Mouse (Mus musculus): ENCODE results near the gene Fscn1.

Fscn1 gene

DNA sequence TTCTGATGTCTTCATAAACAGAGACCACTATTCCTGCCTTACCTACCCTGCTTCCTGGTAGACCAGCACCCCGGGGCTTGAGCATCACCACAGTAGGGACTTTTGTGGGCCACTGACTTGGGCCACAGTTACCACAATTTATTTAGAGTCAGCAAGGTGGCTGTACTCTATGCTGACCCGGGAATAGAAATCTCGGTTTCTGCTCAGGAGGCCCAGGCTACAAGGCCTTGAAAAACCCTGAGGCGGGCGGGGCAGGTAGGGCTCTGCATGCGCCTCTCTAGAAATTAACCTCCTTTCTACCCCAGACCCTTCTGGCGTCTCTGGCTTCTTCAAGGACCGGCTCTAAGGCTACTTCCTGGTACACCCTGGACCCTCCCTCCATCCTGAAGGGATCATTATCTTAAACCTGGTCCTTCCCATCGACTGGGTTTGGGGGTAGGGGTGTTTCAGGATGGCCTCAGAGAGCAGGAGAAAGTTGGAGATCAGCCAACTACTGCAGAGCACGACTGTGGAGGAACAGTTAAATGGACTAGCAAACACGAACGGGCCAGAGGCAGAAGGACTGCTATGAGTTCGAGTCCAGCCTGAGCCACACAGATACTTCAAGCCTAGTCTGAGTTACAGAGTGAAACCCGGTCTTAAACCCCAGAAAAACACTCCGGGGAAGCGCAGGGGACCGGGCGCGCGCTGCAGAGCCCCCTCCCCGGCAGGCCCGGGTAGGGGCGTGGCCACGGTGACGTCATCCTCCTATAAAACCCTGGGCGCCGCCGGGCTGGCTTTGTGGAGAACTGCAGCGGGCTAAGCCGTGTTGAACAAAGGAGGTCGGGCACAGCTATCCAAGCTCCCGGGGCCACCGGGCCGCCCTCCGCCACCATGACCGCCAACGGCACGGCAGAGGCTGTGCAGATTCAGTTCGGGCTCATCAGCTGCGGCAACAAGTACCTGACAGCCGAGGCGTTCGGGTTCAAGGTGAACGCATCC lies at the start of gene Fscn1:
Fscn1 (plus strand) TSS at position 768 of the 981 bp plus-strand sequence.
- DNase-seq, result peak; percentile 84

- DNase-seq, result no peak
These were observed 48.5 kb upstream of the Fscn1 start for GRCm38 (mm10) chr5:142911629-142912028.

- no peak for DNase-seq
These were observed 47.8 kb upstream of the Fscn1 start for GRCm38 (mm10) chr5:142912320-142912719.

- no peak for DNase-seq
These were observed 47.4 kb upstream of the Fscn1 start for GRCm38 (mm10) chr5:142912739-142913138.

- no peak for DNase-seq
These were observed 44.9 kb upstream of the Fscn1 start for GRCm38 (mm10) chr5:142915231-142915630.

GRCm38 (mm10) chr5:142916593-142916992 lies 43.5 kb upstream of the Fscn1 start:
- DNase-seq, result no peak

DNA sequence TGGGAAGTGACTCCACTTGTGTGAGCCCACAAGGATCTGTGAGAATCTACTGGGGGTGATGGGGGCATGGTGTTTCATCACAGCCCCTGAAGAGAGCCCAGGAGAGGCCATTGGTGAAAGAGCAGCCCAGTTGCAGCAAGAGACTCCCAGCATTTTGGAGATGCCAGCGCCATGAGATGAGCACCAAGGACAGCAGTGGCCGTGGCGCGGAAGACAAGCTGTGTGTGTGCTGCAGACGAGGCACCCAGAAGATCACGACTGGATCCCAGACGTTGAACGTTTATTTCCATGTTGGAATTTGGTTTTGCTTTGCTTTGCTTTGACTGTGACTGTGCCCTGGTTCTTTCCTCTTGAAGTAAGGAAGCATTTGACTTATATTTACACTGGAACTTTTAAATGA lies 42.7 kb upstream of the Fscn1 start:
- no peak for DNase-seq

DNA sequence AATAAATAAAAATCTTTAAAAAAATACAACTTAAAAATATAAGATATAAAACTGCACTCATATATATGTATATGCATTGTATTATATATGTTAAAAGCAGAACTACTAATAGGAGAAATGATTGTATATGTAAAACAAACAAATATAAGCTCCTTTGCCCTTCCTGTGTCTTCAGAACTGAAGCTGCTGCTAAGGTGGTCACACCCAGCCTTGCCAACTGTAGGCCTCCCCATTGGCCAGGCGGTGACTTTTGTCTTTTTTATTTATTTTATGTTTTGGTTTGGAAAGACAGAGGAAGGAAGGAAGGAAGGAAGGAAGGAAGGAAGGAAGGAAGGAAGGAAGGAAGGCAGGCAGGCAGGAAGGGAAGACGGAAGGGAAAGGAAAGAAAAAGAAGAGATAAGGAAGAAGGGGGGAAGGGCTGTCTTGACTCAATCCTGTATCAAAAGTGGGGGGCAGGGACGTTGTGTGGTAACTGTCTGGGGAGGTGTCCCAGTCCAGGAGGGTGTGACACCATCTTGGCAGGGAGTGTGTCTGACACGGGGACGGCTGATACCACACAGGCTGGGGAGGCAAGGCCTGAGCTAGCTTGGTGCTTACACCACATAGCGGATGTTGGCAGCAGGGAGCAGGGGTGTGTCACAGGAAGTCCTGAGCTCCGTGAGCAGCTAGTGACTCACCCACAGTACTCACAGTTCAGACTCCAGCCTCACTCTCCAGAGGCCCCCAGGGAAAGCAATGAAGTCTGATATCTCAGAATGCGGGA lies 39.7 kb upstream of the Fscn1 start:
- peak; percentile 96 for DNase-seq

GRCm38 (mm10) chr5:142921074-142921459 lies 39.1 kb upstream of the Fscn1 start:
- DNase-seq, result no peak

DNA sequence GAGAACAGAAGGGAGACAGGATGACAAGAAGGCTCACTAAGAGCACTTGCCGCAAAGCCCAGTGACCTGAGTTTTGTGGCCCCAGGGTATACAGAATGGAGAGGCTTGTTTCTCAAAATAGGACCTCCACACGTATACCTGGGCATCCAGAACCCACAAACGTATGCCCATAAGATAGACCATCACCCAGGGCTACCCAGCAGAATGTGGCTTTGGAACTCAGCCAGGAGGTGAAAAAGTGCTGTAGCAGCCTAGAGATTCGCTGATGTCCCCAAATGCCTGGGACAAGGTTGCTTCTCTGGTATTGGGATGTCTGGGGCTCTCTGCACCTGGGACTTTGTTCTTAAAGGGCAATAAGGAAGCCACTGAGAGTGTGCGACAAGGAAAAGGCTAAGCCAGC lies 37.9 kb upstream of the Fscn1 start:
- no peak for DNase-seq

DNA sequence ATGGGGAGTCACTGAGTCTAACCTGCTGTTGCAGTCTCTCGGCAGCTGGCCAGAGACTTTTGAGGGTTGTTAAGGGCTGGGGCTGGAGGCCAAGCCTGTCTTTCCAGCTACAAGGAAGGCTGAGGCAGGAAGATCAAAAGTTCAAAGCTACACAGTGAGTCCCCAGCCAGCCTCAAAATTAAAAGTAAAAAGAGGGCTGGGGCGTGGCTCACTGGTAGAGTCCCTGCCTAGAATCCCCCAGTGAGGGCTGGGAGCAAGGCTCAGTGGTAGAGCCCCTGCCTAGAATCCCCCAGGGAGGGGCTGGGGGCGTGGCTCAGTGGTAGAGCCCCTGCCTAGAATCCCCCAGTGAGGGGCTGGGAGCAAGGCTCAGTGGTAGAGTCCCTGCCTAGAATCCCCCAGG lies 36.4 kb upstream of the Fscn1 start:
- no peak for DNase-seq

GRCm38 (mm10) chr5:142924336-142924959 lies 35.7 kb upstream of the Fscn1 start:
- DNase-seq, result no peak

DNA sequence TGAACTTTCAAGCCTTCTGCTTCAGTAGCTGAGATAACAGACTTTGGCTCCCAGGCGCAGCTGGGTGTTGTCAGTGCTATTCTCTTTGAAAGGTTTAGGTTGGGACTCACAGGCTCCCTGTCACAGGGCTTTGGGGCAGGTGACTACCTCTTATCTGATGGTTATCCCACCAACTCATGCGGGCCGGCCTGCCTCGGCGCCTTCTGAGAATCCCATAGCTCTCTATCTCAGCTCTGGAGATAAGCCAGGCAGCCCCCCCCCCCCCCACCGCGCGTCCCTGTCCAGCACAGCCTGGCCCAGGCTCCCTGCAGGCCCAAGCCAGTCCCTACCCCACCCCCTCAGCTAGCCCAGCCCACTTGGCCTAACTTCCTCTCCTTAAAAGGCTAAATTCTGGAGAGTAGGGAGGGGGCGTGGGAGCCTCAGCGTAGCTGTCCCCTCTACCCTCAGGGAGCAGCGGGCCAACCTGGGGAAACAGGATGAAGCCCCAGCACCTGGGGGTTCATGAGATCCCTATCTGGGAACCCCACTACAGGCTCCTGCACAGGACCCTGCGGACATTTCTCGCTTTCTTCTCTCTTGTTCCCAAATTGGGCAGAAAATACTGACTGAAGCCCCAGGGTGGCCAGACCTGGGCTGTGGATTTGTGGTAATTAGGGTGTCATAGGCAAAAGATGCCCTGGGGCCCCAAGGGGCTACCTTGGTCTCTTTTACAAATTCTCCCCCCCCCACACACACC lies 33.8 kb upstream of the Fscn1 start:
- peak; percentile 80 for DNase-seq

DNA sequence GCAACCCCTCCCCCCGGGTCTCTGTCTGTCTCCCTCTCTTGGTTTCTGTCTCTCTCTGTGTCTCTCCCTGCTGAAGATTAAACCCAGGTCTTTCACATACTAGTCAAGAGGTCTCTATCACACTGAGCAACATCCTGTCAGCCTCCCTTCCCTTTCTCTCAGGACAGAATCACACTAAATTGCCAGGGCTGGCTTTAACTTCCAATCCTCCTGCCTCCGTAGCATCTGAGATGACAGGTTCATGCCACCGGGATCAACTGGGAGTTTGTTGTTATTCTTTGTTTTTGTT lies 33.3 kb upstream of the Fscn1 start:
- DNase-seq, result no peak

GRCm38 (mm10) chr5:142927341-142927930 lies 32.7 kb upstream of the Fscn1 start:
- DNase-seq, result no peak

GRCm38 (mm10) chr5:142928749-142929399 lies 31.3 kb upstream of the Fscn1 start:
- DNase-seq, result peak; percentile 78

DNA sequence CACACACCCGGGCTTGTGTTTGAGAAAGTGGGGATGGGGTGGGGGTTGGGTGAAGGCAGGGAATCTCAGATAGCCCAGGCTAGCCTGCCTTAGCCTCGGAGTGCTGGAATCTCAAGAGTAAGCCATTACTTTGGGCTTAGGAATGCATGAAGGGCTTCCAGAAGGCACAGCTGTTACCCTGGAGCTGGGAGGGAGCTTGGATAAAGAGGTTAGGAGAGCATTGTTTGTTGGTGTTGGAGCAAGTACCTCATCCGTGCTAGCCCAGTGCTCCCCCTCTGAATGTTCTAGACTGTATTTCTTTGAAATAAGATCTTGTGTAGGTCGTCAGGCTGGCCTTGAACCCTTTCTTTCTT lies 30.8 kb upstream of the Fscn1 start:
- DNase-seq, result no peak

DNA sequence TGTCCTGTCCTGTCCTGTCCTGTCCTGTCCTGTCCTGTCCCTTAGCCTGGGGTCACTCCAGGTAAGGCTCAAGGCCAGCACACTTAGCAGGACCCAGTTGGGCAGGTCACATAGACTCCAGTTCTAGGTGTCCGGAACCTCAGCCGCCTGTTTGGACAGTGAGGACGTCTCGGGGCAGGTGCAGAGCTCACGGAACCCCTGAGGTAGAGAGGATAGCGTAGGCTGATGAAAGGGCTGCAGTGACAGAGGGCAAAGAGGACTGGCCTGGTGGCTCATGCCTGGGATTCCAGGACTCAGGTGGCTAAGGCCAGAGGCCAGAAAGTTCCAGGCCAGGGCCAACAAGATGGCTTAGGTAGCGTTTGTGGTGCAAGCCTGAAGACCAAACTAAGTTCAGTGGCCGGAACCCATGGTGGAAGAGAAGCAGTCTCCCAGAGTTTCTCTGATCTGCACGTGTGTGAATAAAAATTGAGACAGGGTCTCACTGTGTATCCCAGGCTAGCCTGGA lies 28.9 kb upstream of the Fscn1 start:
- no peak for DNase-seq

DNA sequence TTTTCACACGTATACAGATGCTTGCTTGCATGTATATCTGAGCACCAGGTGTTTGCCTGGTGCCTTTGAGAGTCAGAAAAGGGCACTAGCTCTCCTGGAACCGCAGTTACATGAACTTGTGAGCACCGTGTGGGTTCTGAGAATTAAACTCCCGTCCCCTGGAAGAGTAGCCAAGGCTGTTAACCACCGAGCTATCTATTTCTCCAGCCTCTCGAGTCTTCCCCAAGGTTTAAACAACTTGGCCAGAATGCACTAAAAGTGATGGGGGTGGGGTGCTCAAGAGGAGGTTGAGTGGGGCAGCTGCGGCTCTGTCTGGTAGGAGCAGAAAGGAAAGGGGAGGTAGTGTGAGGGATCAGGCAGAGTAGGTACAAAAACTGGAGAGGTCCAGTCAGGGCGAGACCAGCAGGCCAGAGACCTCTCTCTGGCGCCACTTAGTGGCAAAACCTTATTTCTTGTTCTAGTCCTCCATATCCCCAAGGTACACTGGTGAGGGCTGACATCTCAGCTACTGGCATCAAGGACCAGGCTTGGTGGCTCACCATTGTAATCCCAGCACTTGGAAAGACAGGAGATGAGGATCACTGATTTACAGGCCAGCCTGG lies 28.0 kb upstream of the Fscn1 start:
- peak; percentile 84 for DNase-seq

- no peak for DNase-seq
These were observed 27.4 kb upstream of the Fscn1 start for GRCm38 (mm10) chr5:142932731-142933130.

GRCm38 (mm10) chr5:142935642-142936335 lies 24.4 kb upstream of the Fscn1 start:
- DNase-seq, result peak; percentile 86
